Mouse (Mus musculus) CH12.LX (cell line): ENCODE data around the gene Slc24a2.

Source experiments
- CHD1 ChIP-seq: IDR thresholded peaks from 2 replicates; pipeline ENCODE4 v1.6.1; 2012; ENCODE audit warnings: low read depth, low read length, improper control_type of control experiment, inconsistent platforms
- CTCF ChIP-seq, 2 experiments: IDR thresholded peaks in 1 of 2; conservative IDR thresholded peaks in 1 of 2; 2 replicates each; pipeline ENCODE4 v1.5.1; 2011 to 2012; ENCODE audit warnings: low read depth in 2 of 2, low read length in 2 of 2, improper control_type of control experiment in 1 of 2, inconsistent platforms in 1 of 2, mild to moderate bottlenecking in 1 of 2, moderate library complexity in 1 of 2
- ETS1 ChIP-seq: conservative IDR thresholded peaks from 2 replicates; pipeline ENCODE4 v1.6.1; 2012; ENCODE audit warnings: low read depth, mild to moderate bottlenecking, inconsistent platforms, low read length, improper control_type of control experiment, moderate library complexity
- KAT2A ChIP-seq: IDR thresholded peaks from 2 replicates; pipeline ENCODE4 v1.6.1; 2012; ENCODE audit warnings: low read length, improper control_type of control experiment, inconsistent platforms; ENCODE audit not compliant: insufficient replicate concordance
- MEF2A ChIP-seq: IDR thresholded peaks from 2 replicates; pipeline ENCODE4 v1.6.1; 2014; ENCODE audit warnings: low read depth, mild to moderate bottlenecking, inconsistent platforms, low read length, improper control_type of control experiment, borderline replicate concordance
- POLR2A ChIP-seq: IDR thresholded peaks from 2 replicates; pipeline ENCODE4 v1.6.1; 2011; ENCODE audit warnings: low read depth, mild to moderate bottlenecking, improper control_type of control experiment, low read length
- RCOR1 ChIP-seq: conservative IDR thresholded peaks from 2 replicates; pipeline ENCODE4 v1.6.1; 2012; ENCODE audit warnings: low read depth, mild to moderate bottlenecking, inconsistent platforms, low read length, improper control_type of control experiment

GRCm38 (mm10) chr4:86957576-86958411, 272.5 kb downstream of the Slc24a2 start:
- no peak for TF ChIP-seq POLR2A
- no peak for TF ChIP-seq CHD1
- no peak for TF ChIP-seq ETS1
- TF ChIP-seq RCOR1: no peak
- TF ChIP-seq MEF2A: no peak
- TF ChIP-seq KAT2A: no peak
- peak; percentile 71 to 72 for TF ChIP-seq CTCF (conservative IDR thresholded peaks at IDR 0.05 in 1 of 2, IDR thresholded peaks at IDR 0.05 in 1 of 2; ENCODE audit: low read depth in 2 of 2, low read length in 2 of 2)
